Mouse (Mus musculus): ENCODE data around the gene Chchd4.

DNA sequence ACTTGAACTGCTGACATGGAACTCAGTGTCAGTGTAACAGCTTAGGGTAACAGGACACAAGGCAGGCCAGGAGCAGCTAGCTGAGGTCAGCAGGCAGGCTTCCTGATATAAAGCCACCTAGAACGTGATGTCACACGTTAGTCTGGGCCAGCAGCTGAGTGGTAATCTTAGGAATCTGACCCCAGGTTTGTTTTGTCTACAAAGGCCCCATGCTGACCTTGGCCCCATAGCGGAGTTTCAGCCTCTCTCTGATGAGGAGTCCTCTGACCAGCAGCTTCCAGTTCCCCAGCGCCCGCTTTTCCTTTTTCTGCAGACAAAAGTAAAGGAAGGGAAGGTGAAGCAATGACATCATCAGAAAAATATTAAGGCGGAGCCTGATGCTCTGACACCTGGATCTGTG, 17.7 kb upstream of the Chchd4 start:
- TF ChIP-seq CTCF (IDR thresholded peaks at IDR 0.05; ENCODE audit: insufficient read depth, low read depth, low read length) = no peak
- no peak for TF ChIP-seq POLR2A (IDR thresholded peaks at IDR 0.05; ENCODE audit: insufficient read depth, low read depth, low read length)

Measured in olfactory bulb, adult 2 months (tissue).